Mouse (Mus musculus): ENCODE data around the gene Prdx5. TPM values are rescaled to one million over a fixed set of nuclear protein-coding genes. Genes with fewer than 3 reads are reported as not detected.
A peak's percentile ranks its signal among the peaks of the same experiment; 100 is the strongest.
"Not testable (repeated sequence)": the region's sequence is repeated elsewhere in the genome, so short reads cannot be mapped to it uniquely, and the experiment has no call there.

The Prdx5 gene
- polyA plus RNA-seq, 1 experiment from 2014 or later: 450 TPM

DNA sequence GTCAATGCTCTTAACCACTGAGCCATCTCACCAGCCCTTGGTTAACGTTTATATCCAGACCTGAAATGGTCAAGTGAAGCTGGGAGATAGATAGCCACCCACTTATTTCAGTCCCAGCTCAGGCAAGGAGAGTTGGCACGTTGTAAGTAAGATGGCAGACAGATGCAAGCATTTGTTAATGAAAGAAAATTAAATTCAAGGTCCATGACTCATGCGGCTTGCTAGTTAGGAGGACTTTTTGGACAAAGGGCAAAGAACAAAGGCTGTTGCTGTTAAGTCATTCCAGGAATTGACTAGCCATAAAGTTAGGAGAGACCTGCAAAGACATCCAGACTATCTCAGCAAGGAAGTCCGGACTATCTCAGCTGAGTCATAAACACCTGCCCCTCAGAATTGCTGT, 10.3 kb downstream of the Prdx5 start:
- DNase-seq (ENCODE audit: low spot score): no peak
- no peak overlapping the region for H3K4me3 ChIP-seq (ENCODE audit: low read depth, low read length)
- H3K4me1 ChIP-seq (ENCODE audit: insufficient read depth, low read depth, low read length): no peaks in the 10 kb centered on the region
- no peaks in the 10 kb centered on the region for H3K9me3 ChIP-seq (ENCODE audit: low read length)
- no peak overlapping the region for H3K9ac ChIP-seq (replicated peaks; ENCODE audit: low read depth)
- no peak for TF ChIP-seq EP300 (IDR thresholded peaks at IDR 0.05)
- TF ChIP-seq CTCF (IDR thresholded peaks at IDR 0.05): no peak
- no peak overlapping the region for H3K4me2 ChIP-seq (replicated peaks; ENCODE audit: low read depth, low read length)
- H3K36me3 ChIP-seq (ENCODE audit: insufficient read depth, low read length): peaks cover 9% of the 10 kb centered on the region; the same call in 1 of the 2 replicates
- H3K27me3 ChIP-seq (replicated peaks; ENCODE audit: insufficient read depth, low read length): no peaks in the 10 kb centered on the region
- no peak overlapping the region for H3K27ac ChIP-seq (ENCODE audit: low read length)
- ATAC-seq: no peak
- WGBS: 84% methylated on average over 4 of the region's 4 CpGs

GRCm38 (mm10) chr19:6895608-6896305, 14.1 kb downstream of the Prdx5 start:
- H3K36me3 ChIP-seq (ENCODE audit: insufficient read depth, low read length); H3K9me3 ChIP-seq (ENCODE audit: low read length); H3K9ac ChIP-seq (replicated peaks; ENCODE audit: low read depth); H3K4me2 ChIP-seq (replicated peaks; ENCODE audit: low read depth, low read length); H3K4me1 ChIP-seq (ENCODE audit: insufficient read depth, low read depth, low read length); H3K4me3 ChIP-seq (ENCODE audit: low read depth, low read length); DNase-seq (ENCODE audit: low spot score); H3K27ac ChIP-seq (ENCODE audit: low read length); ATAC-seq; H3K27me3 ChIP-seq (replicated peaks; ENCODE audit: insufficient read depth, low read length): not testable (repeated sequence)
- WGBS: 69% methylated on average over 18 of the region's 18 CpGs

DNA sequence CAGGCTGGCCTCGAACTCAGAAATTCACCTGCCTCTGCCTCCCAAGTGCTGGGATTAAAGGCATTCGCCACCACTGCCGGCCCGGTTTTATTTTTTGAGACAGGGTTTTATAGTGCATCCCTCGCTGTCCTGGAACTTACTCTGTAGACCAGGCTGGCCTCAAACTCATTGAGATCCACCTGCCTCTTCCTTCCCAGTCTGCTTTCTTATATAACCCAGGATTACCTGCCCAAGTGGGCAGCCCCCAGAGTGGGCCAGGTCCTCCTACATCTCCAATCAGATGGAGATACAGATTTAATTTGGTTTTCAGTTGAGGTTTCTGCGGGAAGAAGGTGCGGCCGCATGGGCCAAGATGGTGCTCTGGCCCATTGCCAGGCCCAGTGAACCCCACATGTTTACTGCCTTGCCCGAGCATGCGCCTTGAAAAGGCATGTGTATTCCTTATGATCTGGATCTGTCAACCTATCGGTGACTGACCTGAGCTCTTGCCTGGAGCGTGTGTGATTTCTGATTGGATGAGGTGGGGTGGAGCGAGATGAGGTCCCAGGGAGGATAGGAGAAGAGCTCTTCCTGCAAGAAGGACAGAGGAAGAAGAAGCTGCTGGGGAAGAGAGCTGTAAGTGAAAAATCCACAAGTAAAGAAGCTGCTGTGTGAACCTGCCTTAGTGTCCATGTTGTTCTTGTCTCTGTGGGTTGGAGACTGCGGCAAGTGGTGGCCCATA, 16.0 kb downstream of the Prdx5 start:
- no peak overlapping the region for H3K4me2 ChIP-seq (replicated peaks; ENCODE audit: low read depth, low read length)
- no peak for DNase-seq (ENCODE audit: low spot score)
- H3K36me3 ChIP-seq (ENCODE audit: insufficient read depth, low read length): no peaks in the 10 kb centered on the region
- no peaks in the 10 kb centered on the region for H3K27me3 ChIP-seq (replicated peaks; ENCODE audit: insufficient read depth, low read length)
- no peak for ATAC-seq
- no peak overlapping the region for H3K4me3 ChIP-seq (ENCODE audit: low read depth, low read length)
- no peak overlapping the region for H3K9ac ChIP-seq (replicated peaks; ENCODE audit: low read depth)
- 92% methylated on average over 14 of the region's 14 CpGs for WGBS
- H3K4me1 ChIP-seq (ENCODE audit: insufficient read depth, low read depth, low read length): no peaks in the 10 kb centered on the region
- no peak for TF ChIP-seq CTCF (IDR thresholded peaks at IDR 0.05)
- TF ChIP-seq EP300 (IDR thresholded peaks at IDR 0.05): no peak
- no peaks in the 10 kb centered on the region for H3K9me3 ChIP-seq (ENCODE audit: low read length)
- no peak overlapping the region for H3K27ac ChIP-seq (ENCODE audit: low read length)

DNA sequence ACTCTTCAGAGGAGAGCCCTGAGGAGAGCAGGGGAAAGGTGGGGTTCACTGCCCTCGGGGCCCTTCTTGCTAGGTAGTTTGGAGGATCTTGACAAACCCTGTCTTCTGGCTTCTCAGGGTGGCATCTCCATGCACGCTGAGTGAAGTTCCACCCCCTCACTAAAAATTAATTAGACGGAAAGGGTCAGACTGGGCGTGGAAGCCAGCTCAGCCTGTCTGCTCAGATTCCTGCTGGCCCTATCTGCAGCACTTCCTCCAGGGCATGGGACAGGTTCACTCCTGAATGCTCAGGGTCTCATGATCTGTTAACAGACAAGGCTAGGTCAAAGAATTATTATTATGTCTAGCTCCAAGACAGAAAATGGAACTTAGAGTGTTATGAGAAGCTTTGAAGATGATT, 17.4 kb downstream of the Prdx5 start:
- TF ChIP-seq CTCF (IDR thresholded peaks at IDR 0.05) (no peak), EP300 (IDR thresholded peaks at IDR 0.05) (no peak)
- H3K9me3 ChIP-seq (ENCODE audit: low read length): no peaks in the 10 kb centered on the region
- no peak overlapping the region for H3K4me2 ChIP-seq (replicated peaks; ENCODE audit: low read depth, low read length)
- H3K36me3 ChIP-seq (ENCODE audit: insufficient read depth, low read length): no peaks in the 10 kb centered on the region
- H3K9ac ChIP-seq (replicated peaks; ENCODE audit: low read depth): no peak overlapping the region
- ATAC-seq (no peak), DNase-seq (ENCODE audit: low spot score) (no peak)
- H3K27me3 ChIP-seq (replicated peaks; ENCODE audit: insufficient read depth, low read length): no peaks in the 10 kb centered on the region
- 47% methylated on average over 4 of the region's 4 CpGs for WGBS
- no peak overlapping the region for H3K4me3 ChIP-seq (ENCODE audit: low read depth, low read length)
- H3K4me1 ChIP-seq (ENCODE audit: insufficient read depth, low read depth, low read length): no peaks in the 10 kb centered on the region
- no peak overlapping the region for H3K27ac ChIP-seq (ENCODE audit: low read length)

DNA sequence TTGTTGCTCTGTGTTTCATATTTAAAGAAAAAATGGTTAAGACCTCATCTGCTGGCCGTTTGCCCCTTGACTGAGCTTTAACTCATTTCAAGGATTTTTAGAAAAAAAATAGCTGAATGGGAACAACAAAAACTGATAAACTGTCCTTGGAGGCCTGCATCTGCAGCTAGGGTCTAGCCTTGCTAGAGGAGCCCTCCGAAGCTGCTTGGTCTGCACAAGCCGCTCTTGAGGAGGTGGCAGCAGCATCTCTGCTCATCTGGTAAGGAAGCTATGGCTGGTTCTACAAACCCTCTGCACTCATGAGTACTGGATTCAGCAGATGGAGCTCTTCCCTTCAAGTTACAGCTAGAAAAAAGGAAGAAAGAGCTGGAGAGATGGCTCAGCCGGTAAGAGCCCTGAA, 31.9 kb downstream of the Prdx5 start:
- Histone ChIP-seq H3K27ac (ENCODE audit: low read length) (no peak overlapping the region), H3K27me3 (replicated peaks; ENCODE audit: insufficient read depth, low read length) (no peaks in the 10 kb centered on the region), H3K9me3 (ENCODE audit: low read length) (no peaks in the 10 kb centered on the region), H3K36me3 (ENCODE audit: insufficient read depth, low read length) (no peaks in the 10 kb centered on the region), H3K4me1 (ENCODE audit: insufficient read depth, low read depth, low read length) (no peaks in the 10 kb centered on the region), H3K4me2 (replicated peaks; ENCODE audit: low read depth, low read length) (no peak overlapping the region), H3K4me3 (ENCODE audit: low read depth, low read length) (no peak overlapping the region), H3K9ac (replicated peaks; ENCODE audit: low read depth) (no peak overlapping the region)
- no peak for ATAC-seq
- WGBS: 80% methylated on average over 4 of the region's 4 CpGs
- no peak for DNase-seq (ENCODE audit: low spot score)
- no peak for TF ChIP-seq EP300 (IDR thresholded peaks at IDR 0.05)
- TF ChIP-seq CTCF (IDR thresholded peaks at IDR 0.05): no peak

DNA sequence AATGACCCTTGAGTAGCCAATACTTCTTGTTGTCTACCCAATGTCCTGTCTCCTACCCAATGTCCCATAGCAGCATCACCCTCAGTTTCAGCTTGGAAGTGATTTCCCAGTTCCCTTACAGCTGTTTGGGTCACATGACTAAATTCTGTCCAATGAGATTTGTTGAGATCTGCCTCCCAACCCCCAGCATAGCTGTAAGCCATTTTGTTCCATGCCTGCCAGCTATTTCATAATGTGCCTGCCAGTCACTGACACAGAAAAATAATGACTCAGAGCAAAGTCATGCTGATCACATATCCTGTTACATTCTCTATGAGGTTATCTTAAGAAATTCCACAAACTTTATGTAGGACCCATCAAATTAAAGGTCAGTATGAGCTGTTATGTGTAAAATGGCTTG, 33.1 kb downstream of the Prdx5 start:
- ATAC-seq: peak; percentile 33
- Histone ChIP-seq H3K27ac (ENCODE audit: low read length) (no peak overlapping the region), H3K36me3 (ENCODE audit: insufficient read depth, low read length) (no peaks in the 10 kb centered on the region), H3K4me1 (ENCODE audit: insufficient read depth, low read depth, low read length) (no peaks in the 10 kb centered on the region), H3K9me3 (ENCODE audit: low read length) (no peaks in the 10 kb centered on the region), H3K9ac (replicated peaks; ENCODE audit: low read depth) (no peak overlapping the region), H3K4me2 (replicated peaks; ENCODE audit: low read depth, low read length) (no peak overlapping the region), H3K4me3 (ENCODE audit: low read depth, low read length) (no peak overlapping the region), H3K27me3 (replicated peaks; ENCODE audit: insufficient read depth, low read length) (no peaks in the 10 kb centered on the region)
- no peak for TF ChIP-seq EP300 (IDR thresholded peaks at IDR 0.05)
- TF ChIP-seq CTCF (IDR thresholded peaks at IDR 0.05): no peak
- DNase-seq (ENCODE audit: low spot score): peak; percentile 76
